Mouse (Mus musculus) intestine, postnatal 0 days (tissue): ENCODE data around the gene Ccdc184. TPM values are rescaled to one million over a fixed set of nuclear protein-coding genes. Genes with fewer than 3 reads are reported as not detected.

Source experiments
- ATAC-seq: fragments of 200-750 bp; cut with Nextera tagmentation; 2 replicates; pipeline ENCODE4 v1.8.0; 2017; ENCODE audit warnings: mild to moderate bottlenecking, moderate TSS enrichment, moderate library complexity
- H3K27ac ChIP-seq: fragments of 300-500 bp; sonication (generic); 2 replicates; pipeline ENCODE4 v1.5.1; 2014; ENCODE audit warnings: mild to moderate bottlenecking, low read depth, low read length, moderate library complexity
- H3K27me3 ChIP-seq: fragments of 300-500 bp; sonication (generic); replicated peaks from 2 replicates; pipeline ENCODE4 v1.6.1; 2014; ENCODE audit warnings: low read length, mixed read lengths; ENCODE audit not compliant: control insufficient read depth, insufficient read depth
- H3K36me3 ChIP-seq: fragments of 300-500 bp; sonication (generic); 2 replicates; pipeline ENCODE4 v1.6.1; 2014; ENCODE audit warnings: mild to moderate bottlenecking, moderate library complexity; ENCODE audit not compliant: control insufficient read depth, insufficient read depth
- H3K4me1 ChIP-seq: fragments of 300-500 bp; sonication (generic); replicated peaks from 2 replicates; pipeline ENCODE4 v1.6.1; 2014; ENCODE audit warnings: antibody characterized with exemption, low read length, mixed read lengths; ENCODE audit not compliant: control insufficient read depth, insufficient read depth
- H3K4me2 ChIP-seq: fragments of 300-500 bp; sonication (generic); replicated peaks from 2 replicates; pipeline ENCODE4 v1.6.1; 2014; ENCODE audit warnings: low read depth, mild to moderate bottlenecking, moderate library complexity
- H3K4me3 ChIP-seq: fragments of 300-500 bp; sonication (generic); 2 replicates; pipeline ENCODE4 v1.5.1; 2014; ENCODE audit warnings: low read depth, low read length
- H3K9ac ChIP-seq: fragments of 300-500 bp; sonication (generic); 2 replicates; pipeline ENCODE4 v1.6.1; 2014; ENCODE audit warnings: mild to moderate bottlenecking, low read depth, low read length
- H3K9me3 ChIP-seq: fragments of 300-500 bp; sonication (generic); 2 replicates; pipeline ENCODE4 v1.6.1; 2016; ENCODE audit warnings: mixed run types; ENCODE audit not compliant: control insufficient read depth
- CTCF ChIP-seq: sonication (generic); IDR thresholded peaks from 2 replicates; pipeline ENCODE4 v1.5.1; 2016; ENCODE audit warnings: low read depth, mild to moderate bottlenecking, control low read depth, antibody characterized with exemption, moderate library complexity
- WGBS: fragments of 180-500 bp; shearing (Covaris S2); extraction: QIAGEN DNeasy Blood & Tissue Kit; methylation state at CpG from one replicate; pipeline ENCODE4 v1.1.7; 2014; 5-methylcytosine and 5-hydroxymethylcytosine counted together
- polyA plus RNA-seq: library from polyadenylated mRNA; unstranded; fragments of >200 nt; fragmentation: Nextera tagmentation; extraction: Ambion mirVana; gene quantifications from 2 replicates; pipeline ENCODE4 v1.2.1, GENCODE M21; 2015

Ccdc184 gene
- polyA plus RNA-seq, 1 experiment from 2014 or later = 0.87 TPM

- WGBS = 63% methylated on average over 12 of the region's 12 CpGs
- no peak for ATAC-seq
- Histone ChIP-seq H3K27ac (no peak overlapping the region), H3K27me3 (0 out of 2 replicates have a peak, but pooled peaks cover 12% of the 10 kb centered on the region), H3K9ac (no peak overlapping the region), H3K4me1 (no peaks in the 10 kb centered on the region), H3K9me3 (no peaks in the 10 kb centered on the region), H3K4me3 (no peak overlapping the region), H3K4me2 (no peak overlapping the region), H3K36me3 (no peaks in the 10 kb centered on the region)
- no peak for TF ChIP-seq CTCF
Observed at GRCm38 (mm10) chr15:98181856-98182570, 15.1 kb downstream of the Ccdc184 start.

GRCm38 (mm10) chr15:98184456-98184855, 17.5 kb downstream of the Ccdc184 start:
- H3K4me3 ChIP-seq = no peak overlapping the region
- 0 out of 2 replicates have a peak, but pooled peaks cover 9% of the 10 kb centered on the region for H3K27me3 ChIP-seq
- no peaks in the 10 kb centered on the region for H3K36me3 ChIP-seq
- no peaks in the 10 kb centered on the region for H3K4me1 ChIP-seq
- no peak overlapping the region for H3K9ac ChIP-seq
- H3K4me2 ChIP-seq = no peak overlapping the region
- TF ChIP-seq CTCF = no peak
- H3K27ac ChIP-seq = no peak overlapping the region
- WGBS = 49% methylated on average over 4 of the region's 4 CpGs
- H3K9me3 ChIP-seq = no peaks in the 10 kb centered on the region
- no peak for ATAC-seq

- no peaks in the 10 kb centered on the region for H3K36me3 ChIP-seq
- no peak for TF ChIP-seq CTCF
- H3K4me2 ChIP-seq = no peak within 1 kb of the TSS
- no peak within 1 kb of the TSS for H3K9ac ChIP-seq
- no peaks in the 10 kb centered on the region for H3K27me3 ChIP-seq
- no peak within 1 kb of the TSS for H3K4me3 ChIP-seq
- WGBS = 53% methylated on average over 3 of the region's 3 CpGs
- H3K27ac ChIP-seq = no peak within 1 kb of the TSS
- H3K9me3 ChIP-seq = no peaks in the 10 kb centered on the region
- no peak for ATAC-seq
- no peaks in the 10 kb centered on the region for H3K4me1 ChIP-seq
Observed at GRCm38 (mm10) chr15:98195442-98195841, 28.5 kb downstream of the Ccdc184 start, which contains the start of gene Olfr288. Olfr288 (minus strand) TSS chr15:98195542.

GRCm38 (mm10) chr15:98209676-98210075, 42.7 kb downstream of the Ccdc184 start:
- no peak for TF ChIP-seq CTCF
- H3K4me2 ChIP-seq = no peak overlapping the region
- H3K9ac ChIP-seq = no peak overlapping the region
- H3K9me3 ChIP-seq = no peaks in the 10 kb centered on the region
- H3K27ac ChIP-seq = no peak overlapping the region
- no peaks in the 10 kb centered on the region for H3K27me3 ChIP-seq
- ATAC-seq = no peak
- no peaks in the 10 kb centered on the region for H3K4me1 ChIP-seq
- 68% methylated on average over 7 of the region's 7 CpGs for WGBS
- no peak overlapping the region for H3K4me3 ChIP-seq
- no peaks in the 10 kb centered on the region for H3K36me3 ChIP-seq

GRCm38 (mm10) chr15:98213336-98213870, 46.4 kb downstream of the Ccdc184 start:
- Histone ChIP-seq H3K36me3 (no peaks in the 10 kb centered on the region), H3K9me3 (no peaks in the 10 kb centered on the region), H3K27me3 (no peaks in the 10 kb centered on the region), H3K4me1 (no peaks in the 10 kb centered on the region), H3K4me2 (no peak overlapping the region), H3K27ac (no peak overlapping the region), H3K4me3 (no peak overlapping the region), H3K9ac (no peak overlapping the region)
- 70% methylated on average over 5 of the region's 5 CpGs for WGBS
- ATAC-seq = no peak
- no peak for TF ChIP-seq CTCF

GRCm38 (mm10) chr15:98214130-98214529, 47.2 kb downstream of the Ccdc184 start:
- no peak for ATAC-seq
- H3K27ac ChIP-seq = no peak overlapping the region
- no peaks in the 10 kb centered on the region for H3K36me3 ChIP-seq
- no peaks in the 10 kb centered on the region for H3K27me3 ChIP-seq
- no peak for TF ChIP-seq CTCF
- H3K4me1 ChIP-seq = no peaks in the 10 kb centered on the region
- H3K4me2 ChIP-seq = no peak overlapping the region
- no peak overlapping the region for H3K9ac ChIP-seq
- H3K9me3 ChIP-seq = no peaks in the 10 kb centered on the region
- no peak overlapping the region for H3K4me3 ChIP-seq
- WGBS = 60% methylated on average over 5 of the region's 5 CpGs

Other genes starting within 250 kb of the Ccdc184 start
- 33.3 and 36.7 TPM in 2 replicates for gene Tmem106c, start 203.0 kb upstream of the Ccdc184 start, polyA plus RNA-seq
- 0.09 TPM in 1 of 2 replicates, not detected in the other for gene Col2a1, start 162.5 kb upstream of the Ccdc184 start, polyA plus RNA-seq
- gene Pfkm, start 74.6 kb upstream of the Ccdc184 start, polyA plus RNA-seq = 15.6 and 17.3 TPM in 2 replicates
- 7.3 and 8.6 TPM in 2 replicates for gene Senp1, start 73.4 kb upstream of the Ccdc184 start, polyA plus RNA-seq
- 41.9 and 46.6 TPM in 2 replicates for gene Asb8, start 1.5 kb upstream of the Ccdc184 start, polyA plus RNA-seq
- gene Olfr288, start 28.4 kb downstream of the Ccdc184 start, polyA plus RNA-seq = not detected in 2 replicates
- gene Gm44579, start 53.8 kb downstream of the Ccdc184 start, polyA plus RNA-seq = not detected in 2 replicates
- not detected in 2 replicates for gene Olfr287, start 53.9 kb downstream of the Ccdc184 start, polyA plus RNA-seq
- gene Olfr286, start 67.3 kb downstream of the Ccdc184 start, polyA plus RNA-seq = not detected in 2 replicates
- gene H1fnt, start 90.1 kb downstream of the Ccdc184 start, polyA plus RNA-seq = not detected in 2 replicates
- gene Zfp641, start 129.0 kb downstream of the Ccdc184 start, polyA plus RNA-seq = 0.21 and 0.31 TPM in 2 replicates
- not detected in 2 replicates for gene Olfr285, start 150.2 kb downstream of the Ccdc184 start, polyA plus RNA-seq
- not detected in 2 replicates for gene Olfr284, start 173.8 kb downstream of the Ccdc184 start, polyA plus RNA-seq
- gene Olfr283, start 213.8 kb downstream of the Ccdc184 start, polyA plus RNA-seq = not detected in 2 replicates